Mouse (Mus musculus): ENCODE data around the gene Plcb4. TPM values are rescaled to one million over a fixed set of nuclear protein-coding genes. Genes with fewer than 3 reads are reported as not detected.

Plcb4 gene
- total and polyA plus RNA-seq, 3 experiments: not detected

- no peak overlapping the region for H3K4me3 ChIP-seq (replicated peaks in 1 of 3; ENCODE audit: low read depth in 2 of 3, low read length in 2 of 3, poor library complexity in 1 of 3)
- no peak overlapping the region for H3K9ac ChIP-seq (ENCODE audit: insufficient read depth, low read depth)
- H3K36me3 ChIP-seq (replicated peaks in 1 of 2; ENCODE audit: control insufficient read depth in 1 of 2, insufficient read depth in 1 of 2, low read length in 1 of 2): no peaks in the 10 kb centered on the region
- no peak overlapping the region for H3K27ac ChIP-seq (ENCODE audit: insufficient read depth, low read depth)
- peaks cover 62% of the 10 kb centered on the region for H3K9me3 ChIP-seq (replicated peaks; ENCODE audit: low read length)
- no peaks in the 10 kb centered on the region for H3K79me2 ChIP-seq (replicated peaks; ENCODE audit: control insufficient read depth, extremely low read depth, insufficient read depth, poor library complexity, severe bottlenecking)
- no peak for DNase-seq (ENCODE audit: extremely low read depth)
- no peak overlapping the region for H3K4me2 ChIP-seq (ENCODE audit: insufficient read depth, low read depth, poor library complexity, severe bottlenecking)
- dilution Hi-C loops (cut with MboI; ENCODE audit: extremely low pct_ligation_motif_present, extremely low pct_unique_long_range_greater_than_20kb, low sequenced_read_pairs): no loop called here
- in situ Hi-C loops (cut with MboI; ENCODE audit: low pct_ligation_motif_present, low pct_unique_long_range_greater_than_20kb, low sequenced_read_pairs): no loop called here
- H3K4me1 ChIP-seq (ENCODE audit: control insufficient read depth in 1 of 2, insufficient read depth in 2 of 2): no peaks in the 10 kb centered on the region
- no peak for TF ChIP-seq KAT2A (IDR thresholded peaks at IDR 0.05; ENCODE audit: insufficient replicate concordance, low read length)
- no peak for TF ChIP-seq ZKSCAN1 (IDR thresholded peaks at IDR 0.05; ENCODE audit: borderline replicate concordance, low read depth, low read length)
- no peak for TF ChIP-seq SIN3A (IDR thresholded peaks at IDR 0.05; ENCODE audit: low read length)
- TF ChIP-seq RCOR1 (conservative IDR thresholded peaks at IDR 0.05; ENCODE audit: low read depth, low read length): no peak
- TF ChIP-seq RAD21 (IDR thresholded peaks at IDR 0.05; ENCODE audit: low read depth, low read length): no peak
- TF ChIP-seq E2F4 (IDR thresholded peaks at IDR 0.05; ENCODE audit: insufficient replicate concordance, low read depth, low read length): no peak
- no peak for TF ChIP-seq TBP (conservative IDR thresholded peaks at IDR 0.05; ENCODE audit: low read depth, low read length)
- no peak for TF ChIP-seq BHLHE40 (IDR thresholded peaks at IDR 0.05; ENCODE audit: low read depth, low read length)
- TF ChIP-seq ZC3H11A (IDR thresholded peaks at IDR 0.05; ENCODE audit: low read depth, low read length): no peak
- no peak for TF ChIP-seq MYC (IDR thresholded peaks at IDR 0.05; ENCODE audit: low read depth, low read length)
- no peak for TF ChIP-seq CHD1 (IDR thresholded peaks at IDR 0.05; ENCODE audit: low read depth, low read length)
- TF ChIP-seq ETS1 (conservative IDR thresholded peaks at IDR 0.05; ENCODE audit: low read depth, low read length): no peak
- TF ChIP-seq MAFK (IDR thresholded peaks at IDR 0.05; ENCODE audit: insufficient replicate concordance, low read length): no peak
- no peak for TF ChIP-seq ZNF384 (IDR thresholded peaks at IDR 0.05; ENCODE audit: low read depth, low read length)
- TF ChIP-seq JUN (IDR thresholded peaks at IDR 0.05; ENCODE audit: insufficient read depth, low read depth, low read length): no peak
- no peak for TF ChIP-seq SMC3 (IDR thresholded peaks at IDR 0.05; ENCODE audit: low read depth, low read length)
- no peak for TF ChIP-seq TCF12 (IDR thresholded peaks at IDR 0.05; ENCODE audit: low read depth, low read length)
- no peak for TF ChIP-seq MXI1 (IDR thresholded peaks at IDR 0.05; ENCODE audit: low read depth, low read length)
- H3K27me3 ChIP-seq (replicated peaks): no peaks in the 10 kb centered on the region
These were observed 107.8 kb downstream of the Plcb4 start for GRCm38 (mm10) chr2:135766471-135767063.

- no peaks in the 10 kb centered on the region for H3K4me1 ChIP-seq (ENCODE audit: control insufficient read depth in 1 of 2, insufficient read depth in 2 of 2)
- dilution Hi-C loops (cut with MboI; ENCODE audit: extremely low pct_ligation_motif_present, extremely low pct_unique_long_range_greater_than_20kb, low sequenced_read_pairs): no loop called here
- no peak for TF ChIP-seq MYC (IDR thresholded peaks at IDR 0.05; ENCODE audit: low read depth, low read length)
- TF ChIP-seq MXI1 (IDR thresholded peaks at IDR 0.05; ENCODE audit: low read depth, low read length): no peak
- no peak for TF ChIP-seq MAX (IDR thresholded peaks at IDR 0.05; ENCODE audit: low read length)
- no peak for TF ChIP-seq MAFK (IDR thresholded peaks at IDR 0.05; ENCODE audit: insufficient replicate concordance, low read length)
- peaks cover 65% of the 10 kb centered on the region for H3K9me3 ChIP-seq (replicated peaks; ENCODE audit: low read length)
- no peak overlapping the region for H3K4me2 ChIP-seq (ENCODE audit: insufficient read depth, low read depth, poor library complexity, severe bottlenecking)
- H3K4me3 ChIP-seq (replicated peaks in 1 of 3; ENCODE audit: low read depth in 2 of 3, low read length in 2 of 3, poor library complexity in 1 of 3): no peak overlapping the region
- no peaks in the 10 kb centered on the region for H3K79me2 ChIP-seq (replicated peaks; ENCODE audit: control insufficient read depth, extremely low read depth, insufficient read depth, poor library complexity, severe bottlenecking)
- H3K27me3 ChIP-seq (replicated peaks): no peaks in the 10 kb centered on the region
- DNase-seq (ENCODE audit: extremely low read depth): no peak
- no peak overlapping the region for H3K9ac ChIP-seq (ENCODE audit: insufficient read depth, low read depth)
- H3K27ac ChIP-seq (ENCODE audit: insufficient read depth, low read depth): no peak overlapping the region
- H3K36me3 ChIP-seq (replicated peaks in 1 of 2; ENCODE audit: control insufficient read depth in 1 of 2, insufficient read depth in 1 of 2, low read length in 1 of 2): no peaks in the 10 kb centered on the region
- in situ Hi-C loops (cut with MboI; ENCODE audit: low pct_ligation_motif_present, low pct_unique_long_range_greater_than_20kb, low sequenced_read_pairs): no loop called here
These were observed 108.7 kb downstream of the Plcb4 start for GRCm38 (mm10) chr2:135767535-135767934.

Measured in CH12.LX (cell line).